Mouse (Mus musculus): ENCODE measurements around the gene Hipk1. TPM values are rescaled to one million over a fixed set of nuclear protein-coding genes. Genes with fewer than 3 reads are reported as not detected.

Gene Hipk1
- total and polyA plus RNA-seq, 2 experiments from 2014 or later = 7.0 to 56.9 TPM

GRCm38 (mm10) chr3:103705426-103705825, 85.9 kb downstream of the Hipk1 start:
- 84% methylated on average over 12 of the region's 12 CpGs for whole genome bisulfite sequencing
- no peak overlapping the region for H3K27ac ChIP-seq (ENCODE audit: low read depth)

DNA sequence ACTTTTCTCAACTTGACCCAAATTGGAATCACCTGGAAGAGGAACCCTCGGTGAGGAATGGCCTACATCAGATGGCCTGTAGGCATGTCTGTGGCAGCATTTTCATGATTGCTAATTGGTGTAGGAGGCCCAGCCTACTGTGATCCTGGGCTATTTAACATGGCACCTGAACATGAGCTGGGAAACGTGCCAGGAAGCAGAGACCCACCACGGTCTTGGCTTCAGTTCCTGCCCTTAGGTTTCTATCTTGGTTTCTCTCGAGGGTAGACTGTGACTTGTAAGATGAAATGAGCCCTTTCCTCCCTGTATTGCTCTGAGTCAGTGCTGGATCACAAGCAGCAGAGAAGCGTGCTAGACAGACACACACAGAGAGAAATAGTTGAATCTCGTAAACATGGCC, 86.7 kb downstream of the Hipk1 start:
- H3K9ac ChIP-seq (replicated peaks; ENCODE audit: low read depth, low read length) = no peak overlapping the region
- H3K36me3 ChIP-seq (replicated peaks; ENCODE audit: control insufficient read depth, insufficient read depth, low read length) = no peaks in the 10 kb centered on the region
- H3K27ac ChIP-seq (ENCODE audit: low read depth) = no peak overlapping the region
- no peak for DNase-seq (ENCODE audit: low spot score)
- no peak for ATAC-seq (ENCODE audit: insufficient read depth, low read depth)
- TF ChIP-seq EP300 (IDR thresholded peaks at IDR 0.05; ENCODE audit: low read depth) (no peak), CTCF (IDR thresholded peaks at IDR 0.05; ENCODE audit: low read depth) (no peak)
- H3K9me3 ChIP-seq (replicated peaks; ENCODE audit: control insufficient read depth, low read length) = no peaks in the 10 kb centered on the region
- no peak overlapping the region for H3K4me2 ChIP-seq (ENCODE audit: low read depth, low read length)
- no peaks in the 10 kb centered on the region for H3K27me3 ChIP-seq (ENCODE audit: control insufficient read depth, insufficient read depth, low read length)
- H3K4me3 ChIP-seq (ENCODE audit: low read depth, low read length) = no peak overlapping the region
- 52% methylated on average over 6 of the region's 6 CpGs for WGBS
- H3K4me1 ChIP-seq (ENCODE audit: control insufficient read depth, insufficient read depth) = no peaks in the 10 kb centered on the region

More at GRCm38 (mm10) chr3:103705426-103705825, 85.9 kb downstream of the Hipk1 start:
- Histone ChIP-seq H3K9me3 (replicated peaks; ENCODE audit: control insufficient read depth, low read length) (no peaks in the 10 kb centered on the region), H3K36me3 (replicated peaks; ENCODE audit: control insufficient read depth, insufficient read depth, low read length) (no peaks in the 10 kb centered on the region), H3K4me3 (ENCODE audit: low read depth, low read length) (no peak overlapping the region), H3K9ac (replicated peaks; ENCODE audit: low read depth, low read length) (no peak overlapping the region), H3K27me3 (ENCODE audit: control insufficient read depth, insufficient read depth, low read length) (no peaks in the 10 kb centered on the region), H3K4me2 (ENCODE audit: low read depth, low read length) (no peak overlapping the region), H3K4me1 (ENCODE audit: control insufficient read depth, insufficient read depth) (no peaks in the 10 kb centered on the region)
- DNase-seq (ENCODE audit: low spot score) = no peak
- TF ChIP-seq CTCF (IDR thresholded peaks at IDR 0.05; ENCODE audit: low read depth) (no peak), EP300 (IDR thresholded peaks at IDR 0.05; ENCODE audit: low read depth) (no peak)
- ATAC-seq (ENCODE audit: insufficient read depth, low read depth) = no peak

GRCm38 (mm10) chr3:103696388-103696925, 94.9 kb downstream of the Hipk1 start:
- Histone ChIP-seq H3K9ac (replicated peaks; ENCODE audit: low read depth, low read length) (no peak overlapping the region), H3K36me3 (replicated peaks; ENCODE audit: control insufficient read depth, insufficient read depth, low read length) (no peaks in the 10 kb centered on the region), H3K4me1 (ENCODE audit: control insufficient read depth, insufficient read depth) (no peaks in the 10 kb centered on the region), H3K27ac (ENCODE audit: low read depth) (no peak overlapping the region), H3K4me2 (ENCODE audit: low read depth, low read length) (no peak overlapping the region), H3K27me3 (ENCODE audit: control insufficient read depth, insufficient read depth, low read length) (no peaks in the 10 kb centered on the region), H3K4me3 (ENCODE audit: low read depth, low read length) (no peak overlapping the region), H3K9me3 (replicated peaks; ENCODE audit: control insufficient read depth, low read length) (no peaks in the 10 kb centered on the region)
- DNase-seq (ENCODE audit: low spot score) = no peak
- ATAC-seq (ENCODE audit: insufficient read depth, low read depth) = no peak
- WGBS = 71% methylated on average over 1 of the region's 1 CpGs
- no peak for TF ChIP-seq CTCF (IDR thresholded peaks at IDR 0.05; ENCODE audit: low read depth)
- no peak for TF ChIP-seq EP300 (IDR thresholded peaks at IDR 0.05; ENCODE audit: low read depth)

DNA sequence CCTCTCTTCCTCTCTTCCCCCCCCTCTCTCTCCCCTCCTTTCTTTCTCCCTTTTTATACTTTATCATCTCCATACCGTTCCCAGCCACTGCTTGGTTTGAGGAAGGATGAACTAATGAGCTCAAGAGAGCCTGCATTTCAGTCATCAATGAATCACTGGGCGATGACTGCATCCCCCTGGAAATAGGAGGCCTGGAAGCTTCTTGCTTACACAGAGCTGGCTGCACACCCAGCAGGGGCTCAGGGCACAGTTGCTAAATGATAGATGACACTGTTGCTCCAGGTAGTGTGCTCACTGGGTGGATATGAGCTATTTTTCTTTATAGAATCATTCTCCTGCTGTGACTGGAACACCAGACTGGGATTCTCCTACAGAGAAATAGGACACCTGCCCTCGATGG, 95.8 kb downstream of the Hipk1 start:
- WGBS = 45% methylated on average over 3 of the region's 3 CpGs
- DNase-seq (ENCODE audit: low spot score) (no peak), ATAC-seq (ENCODE audit: insufficient read depth, low read depth) (no peak)
- Histone ChIP-seq H3K27me3 (ENCODE audit: control insufficient read depth, insufficient read depth, low read length) (no peaks in the 10 kb centered on the region), H3K9ac (replicated peaks; ENCODE audit: low read depth, low read length) (no peak overlapping the region), H3K4me1 (ENCODE audit: control insufficient read depth, insufficient read depth) (no peaks in the 10 kb centered on the region), H3K4me2 (ENCODE audit: low read depth, low read length) (no peak overlapping the region), H3K36me3 (replicated peaks; ENCODE audit: control insufficient read depth, insufficient read depth, low read length) (no peaks in the 10 kb centered on the region), H3K4me3 (ENCODE audit: low read depth, low read length) (no peak overlapping the region), H3K27ac (ENCODE audit: low read depth) (no peak overlapping the region), H3K9me3 (replicated peaks; ENCODE audit: control insufficient read depth, low read length) (no peaks in the 10 kb centered on the region)
- TF ChIP-seq EP300 (IDR thresholded peaks at IDR 0.05; ENCODE audit: low read depth) (no peak), CTCF (IDR thresholded peaks at IDR 0.05; ENCODE audit: low read depth) (no peak)

DNA sequence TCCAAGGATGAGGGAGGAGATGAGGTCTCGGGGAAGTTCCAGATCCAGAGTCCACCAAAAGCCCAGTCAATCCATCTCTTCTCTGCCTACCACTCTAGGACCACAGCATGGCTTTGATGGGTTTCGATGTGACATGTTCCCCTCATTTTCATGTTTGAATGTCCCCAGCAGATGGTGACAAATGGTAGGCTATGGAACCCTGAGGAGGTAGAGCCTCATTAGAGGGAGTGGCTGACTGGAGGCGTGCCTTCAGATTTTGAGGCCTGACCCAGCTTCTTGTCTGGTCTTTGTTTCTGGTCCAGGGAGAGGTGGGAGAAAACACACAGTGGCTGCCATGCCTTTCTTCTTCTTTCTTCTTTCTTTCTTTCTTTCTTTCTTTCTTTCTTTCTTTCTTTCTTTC, 100.9 kb downstream of the Hipk1 start:
- H3K36me3 ChIP-seq (replicated peaks; ENCODE audit: control insufficient read depth, insufficient read depth, low read length) = no peaks in the 10 kb centered on the region
- TF ChIP-seq CTCF (IDR thresholded peaks at IDR 0.05; ENCODE audit: low read depth) (peak; percentile 37), EP300 (IDR thresholded peaks at IDR 0.05; ENCODE audit: low read depth) (no peak)
- DNase-seq (ENCODE audit: low spot score) = no peak
- 54% methylated on average over 3 of the region's 3 CpGs for WGBS
- ATAC-seq (ENCODE audit: insufficient read depth, low read depth) = no peak
- no peaks in the 10 kb centered on the region for H3K27me3 ChIP-seq (ENCODE audit: control insufficient read depth, insufficient read depth, low read length)
- no peaks in the 10 kb centered on the region for H3K4me1 ChIP-seq (ENCODE audit: control insufficient read depth, insufficient read depth)
- no peak overlapping the region for H3K27ac ChIP-seq (ENCODE audit: low read depth)
- no peak overlapping the region for H3K4me2 ChIP-seq (ENCODE audit: low read depth, low read length)
- H3K9me3 ChIP-seq (replicated peaks; ENCODE audit: control insufficient read depth, low read length) = no peaks in the 10 kb centered on the region
- no peak overlapping the region for H3K9ac ChIP-seq (replicated peaks; ENCODE audit: low read depth, low read length)
- H3K4me3 ChIP-seq (ENCODE audit: low read depth, low read length) = no peak overlapping the region

Other genes starting within 250 kb of the Hipk1 start
- not detected in 2 replicates for gene Syt6, start 216.3 kb downstream of the Hipk1 start, total RNA-seq (2014; rRNA removed; ENCODE audit: low replicate concordance)
- gene Syt6, start 216.3 kb downstream of the Hipk1 start, polyA plus RNA-seq (2015; fragmentation: Nextera tagmentation; extraction: Ambion mirVana) = not detected in 2 replicates
- not detected in 2 replicates for gene Atg4a-ps, start 145.5 kb downstream of the Hipk1 start, total RNA-seq (2014; rRNA removed; ENCODE audit: low replicate concordance)
- gene Atg4a-ps, start 145.5 kb downstream of the Hipk1 start, polyA plus RNA-seq (2015; fragmentation: Nextera tagmentation; extraction: Ambion mirVana) = 0.07 and 0.10 TPM in 2 replicates
- gene Olfml3, start 53.6 kb downstream of the Hipk1 start, total RNA-seq (2014; rRNA removed; ENCODE audit: low replicate concordance) = 14.0 and 20.5 TPM in 2 replicates
- 10.6 and 11.4 TPM in 2 replicates for gene Olfml3, start 53.6 kb downstream of the Hipk1 start, polyA plus RNA-seq (2015; fragmentation: Nextera tagmentation; extraction: Ambion mirVana)
- not detected in 2 replicates for gene Gm10964, start 52.2 kb downstream of the Hipk1 start, total RNA-seq (2014; rRNA removed; ENCODE audit: low replicate concordance)
- not detected in 2 replicates for gene Gm10964, start 52.2 kb downstream of the Hipk1 start, polyA plus RNA-seq (2015; fragmentation: Nextera tagmentation; extraction: Ambion mirVana)
- 3.5 and 3.9 TPM in 2 replicates for gene Dclre1b, start 17.9 kb upstream of the Hipk1 start, total RNA-seq (2014; rRNA removed; ENCODE audit: low replicate concordance)
- 13.5 and 14.2 TPM in 2 replicates for gene Dclre1b, start 17.9 kb upstream of the Hipk1 start, polyA plus RNA-seq (2015; fragmentation: Nextera tagmentation; extraction: Ambion mirVana)
- gene Ap4b1, start 18.0 kb upstream of the Hipk1 start, total RNA-seq (2014; rRNA removed; ENCODE audit: low replicate concordance) = 14.5 and 38.1 TPM in 2 replicates
- gene Ap4b1, start 18.0 kb upstream of the Hipk1 start, polyA plus RNA-seq (2015; fragmentation: Nextera tagmentation; extraction: Ambion mirVana) = 14.5 and 14.9 TPM in 2 replicates
- gene Gm43064, start 18.0 kb upstream of the Hipk1 start, total RNA-seq (2014; rRNA removed; ENCODE audit: low replicate concordance) = 0.50 TPM in 1 of 2 replicates, not detected in the other
- gene Gm43064, start 18.0 kb upstream of the Hipk1 start, polyA plus RNA-seq (2015; fragmentation: Nextera tagmentation; extraction: Ambion mirVana) = 0.37 TPM in 1 of 2 replicates, not detected in the other
- gene Bcl2l15, start 41.0 kb upstream of the Hipk1 start, total RNA-seq (2014; rRNA removed; ENCODE audit: low replicate concordance) = not detected in 2 replicates
- gene Bcl2l15, start 41.0 kb upstream of the Hipk1 start, polyA plus RNA-seq (2015; fragmentation: Nextera tagmentation; extraction: Ambion mirVana) = 0.15 and 0.25 TPM in 2 replicates
- gene Ptpn22, start 68.2 kb upstream of the Hipk1 start, total RNA-seq (2014; rRNA removed; ENCODE audit: low replicate concordance) = 0.11 TPM in 1 of 2 replicates, not detected in the other
- gene Ptpn22, start 68.2 kb upstream of the Hipk1 start, polyA plus RNA-seq (2015; fragmentation: Nextera tagmentation; extraction: Ambion mirVana) = 0.77 and 0.84 TPM in 2 replicates
- 5.2 and 7.9 TPM in 2 replicates for gene Rsbn1, start 122.6 kb upstream of the Hipk1 start, total RNA-seq (2014; rRNA removed; ENCODE audit: low replicate concordance)
- 4.7 and 4.8 TPM in 2 replicates for gene Rsbn1, start 122.6 kb upstream of the Hipk1 start, polyA plus RNA-seq (2015; fragmentation: Nextera tagmentation; extraction: Ambion mirVana)
- gene Phtf1, start 176.5 kb upstream of the Hipk1 start, total RNA-seq (2014; rRNA removed; ENCODE audit: low replicate concordance) = 6.2 and 10.1 TPM in 2 replicates
- 6.6 and 7.8 TPM in 2 replicates for gene Phtf1, start 176.5 kb upstream of the Hipk1 start, polyA plus RNA-seq (2015; fragmentation: Nextera tagmentation; extraction: Ambion mirVana)

All from heart, postnatal 0 days (tissue).